Mouse (Mus musculus): ENCODE measurements around the gene Dok4. TPM values are rescaled to one million over a fixed set of nuclear protein-coding genes. Genes with fewer than 3 reads are reported as not detected.

The Dok4 gene
- polyA plus RNA-seq (2012; rRNA removed; ENCODE audit: low replicate concordance), result 19.6 and 19.7 TPM in 2 replicates

GRCm38 (mm10) chr8:94876197-94876730 lies at the start of gene Dok4:
Gene Dok4, minus strand, starts transcription at chr8:94876330.

GRCm38 (mm10) chr8:94923405-94923804 lies 47.3 kb upstream of the Dok4 start, which contains the start of gene Adgrg5:
Gene Adgrg5, plus strand, starts transcription at chr8:94923694.

GRCm38 (mm10) chr8:94917851-94918495 lies 41.8 kb upstream of the Dok4 start, which contains the start of gene Ccdc102a:
Gene Ccdc102a, minus strand, starts transcription at chr8:94918098.

GRCm38 (mm10) chr8:94857346-94858173 lies 18.6 kb downstream of the Dok4 start, which contains the start of gene Polr2c:
Gene Polr2c, plus strand, starts transcription at chr8:94857450.

GRCm38 (mm10) chr8:94837662-94838574 lies 38.2 kb downstream of the Dok4 start, which contains the start of the genes Coq9 and Ciapin1:
Gene Coq9, plus strand, starts transcription at chr8:94838321.
Gene Ciapin1, minus strand, starts transcription at chr8:94838358.

Other genes with a start within 250 kb of the Dok4 start
- gene Arl2bp, start 209.7 kb downstream of the Dok4 start, polyA plus RNA-seq (2012; rRNA removed; ENCODE audit: low replicate concordance), result 78.6 and 89.5 TPM in 2 replicates
- gene Pllp, start 180.1 kb downstream of the Dok4 start, polyA plus RNA-seq (2012; rRNA removed; ENCODE audit: low replicate concordance), result 17.2 and 28.2 TPM in 2 replicates
- gene Ccl22, start 130.7 kb downstream of the Dok4 start, polyA plus RNA-seq (2012; rRNA removed; ENCODE audit: low replicate concordance), result 51.7 and 54.3 TPM in 2 replicates
- 38.3 and 72.8 TPM in 2 replicates for gene Cx3cl1, start 104.3 kb downstream of the Dok4 start, polyA plus RNA-seq (2012; rRNA removed; ENCODE audit: low replicate concordance)
- gene Ccl17, start 65.9 kb downstream of the Dok4 start, polyA plus RNA-seq (2012; rRNA removed; ENCODE audit: low replicate concordance), result 2.1 TPM in 2 replicates
- 317 and 419 TPM in 2 replicates for gene Coq9, start 38.0 kb downstream of the Dok4 start, polyA plus RNA-seq (2012; rRNA removed; ENCODE audit: low replicate concordance)
- 33.1 and 36.7 TPM in 2 replicates for gene Ciapin1, start 38.0 kb downstream of the Dok4 start, polyA plus RNA-seq (2012; rRNA removed; ENCODE audit: low replicate concordance)
- gene Polr2c, start 18.9 kb downstream of the Dok4 start, polyA plus RNA-seq (2012; rRNA removed; ENCODE audit: low replicate concordance), result 67.7 and 133 TPM in 2 replicates
- gene Ccdc102a, start 41.8 kb upstream of the Dok4 start, polyA plus RNA-seq (2012; rRNA removed; ENCODE audit: low replicate concordance), result 9.3 and 24.4 TPM in 2 replicates
- gene Adgrg5, start 47.4 kb upstream of the Dok4 start, polyA plus RNA-seq (2012; rRNA removed; ENCODE audit: low replicate concordance), result 22.7 and 31.4 TPM in 2 replicates
- gene Adgrg1, start 98.4 kb upstream of the Dok4 start, polyA plus RNA-seq (2012; rRNA removed; ENCODE audit: low replicate concordance), result 138 and 237 TPM in 2 replicates
- gene Adgrg3, start 141.4 kb upstream of the Dok4 start, polyA plus RNA-seq (2012; rRNA removed; ENCODE audit: low replicate concordance), result 7.5 and 9.6 TPM in 2 replicates
- gene Drc7, start 178.8 kb upstream of the Dok4 start, polyA plus RNA-seq (2012; rRNA removed; ENCODE audit: low replicate concordance), result 0.08 and 0.09 TPM in 2 replicates
- gene Katnb1, start 204.9 kb upstream of the Dok4 start, polyA plus RNA-seq (2012; rRNA removed; ENCODE audit: low replicate concordance), result 14.9 and 19.3 TPM in 2 replicates